Mouse (Mus musculus): ENCODE results near the gene Gjb3.

The Gjb3 gene

DNA sequence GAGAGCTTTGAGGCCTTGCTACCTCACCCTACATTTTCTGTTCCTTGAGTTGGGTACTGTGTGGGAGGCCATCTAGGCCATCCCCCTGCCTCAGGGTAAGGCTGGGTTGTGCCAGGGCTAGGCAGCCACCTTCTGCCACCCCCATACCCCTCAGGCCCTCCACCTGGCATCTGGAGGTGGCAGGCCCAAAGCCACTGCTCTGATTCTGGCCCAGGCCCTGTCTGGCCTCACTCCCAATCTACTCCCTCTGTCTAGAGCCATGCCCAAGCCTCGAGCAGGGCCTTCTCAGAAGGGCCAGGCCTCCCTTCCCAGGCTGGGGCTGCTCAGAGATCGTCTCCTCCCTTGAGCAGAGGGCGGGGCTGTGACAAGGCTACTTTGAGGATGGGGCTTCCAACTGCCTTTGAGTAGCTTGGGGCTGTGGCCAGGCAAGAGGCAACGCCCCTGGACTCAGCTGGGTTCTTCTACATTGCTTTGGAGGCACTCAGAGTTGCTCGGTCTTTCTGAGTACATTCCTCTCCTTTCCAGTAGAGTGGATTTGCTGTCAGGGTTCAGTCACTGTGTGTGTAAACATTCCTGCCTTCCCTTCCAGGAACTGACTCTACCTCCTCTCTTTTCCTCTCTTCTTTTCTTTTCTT, 4.3 kb upstream of the Gjb3 start:
- DNase-seq (ENCODE audit: low spot score in 2 of 2): no peak

DNA sequence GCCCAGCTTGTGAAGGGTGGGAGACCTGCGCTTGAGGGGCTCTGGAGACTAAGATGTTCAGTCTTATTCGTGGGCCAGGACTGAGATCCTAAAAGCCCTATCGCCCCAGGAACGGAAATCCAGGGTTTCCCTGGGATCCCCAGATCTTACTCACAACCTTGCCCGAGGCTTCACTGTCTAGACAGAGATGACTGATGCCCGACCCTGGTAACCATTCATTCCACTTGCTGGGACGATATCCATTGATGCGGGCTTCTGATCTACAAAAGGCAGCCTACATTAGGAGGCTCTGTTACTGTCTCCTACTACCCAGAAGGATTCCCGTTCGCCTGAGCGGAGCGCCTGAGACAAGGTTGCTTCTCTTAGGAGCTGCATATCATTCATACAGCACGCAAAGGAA, 527 bp upstream of the Gjb3 start:
- DNase-seq (ENCODE audit: low spot score in 2 of 2): no peak

- no peak for DNase-seq (ENCODE audit: low spot score in 2 of 2)
Measured at GRCm38 (mm10) chr4:127329751-127330150, 893 bp downstream of the Gjb3 start.

DNA sequence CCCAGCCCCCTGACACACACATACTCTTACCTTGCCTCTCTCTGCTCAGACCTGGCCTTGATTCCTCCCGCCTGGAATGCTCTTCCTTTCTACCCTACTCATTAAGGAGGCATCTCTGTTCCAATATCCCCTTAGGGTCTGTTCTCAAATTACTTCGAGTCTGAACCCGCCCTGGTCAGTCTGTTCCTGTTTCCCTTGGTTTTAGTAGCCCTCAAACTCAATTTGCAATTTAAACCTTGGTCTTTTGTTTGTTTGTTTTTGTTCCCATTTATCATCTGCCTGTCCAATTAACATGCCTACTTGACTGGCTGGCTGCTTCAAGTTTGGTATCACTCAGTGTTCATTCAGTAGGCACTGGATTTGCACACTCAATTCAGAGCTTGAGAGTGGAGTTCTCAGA, 1.6 kb downstream of the Gjb3 start:
- DNase-seq (ENCODE audit: low spot score in 2 of 2): no peak

GRCm38 (mm10) chr4:127328378-127328777, 2.3 kb downstream of the Gjb3 start:
- no peak for DNase-seq (ENCODE audit: low spot score in 2 of 2)

- no peak for DNase-seq (ENCODE audit: low spot score in 2 of 2)
Measured at GRCm38 (mm10) chr4:127327749-127328148, 2.9 kb downstream of the Gjb3 start.

DNA sequence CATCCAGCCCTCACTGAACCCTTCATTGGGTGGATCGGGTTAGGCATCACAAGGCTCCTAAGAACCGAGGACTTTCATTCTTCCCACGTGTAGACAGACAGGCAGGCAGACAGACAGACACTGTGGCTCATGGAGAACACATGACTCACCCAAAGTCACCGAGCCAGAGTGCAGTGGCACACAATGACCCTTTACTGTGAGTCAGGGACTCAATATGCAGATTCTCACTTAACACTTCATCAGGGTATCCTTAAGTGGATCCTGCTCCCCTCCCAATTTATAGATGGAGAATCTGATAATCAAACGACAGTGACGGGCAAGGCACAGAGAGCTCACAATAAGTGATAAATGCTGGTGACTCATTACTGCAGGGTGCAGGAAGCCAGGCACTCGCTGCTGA, 3.4 kb downstream of the Gjb3 start:
- DNase-seq (ENCODE audit: low spot score in 2 of 2): no peak

GRCm38 (mm10) chr4:127325276-127325675, 5.4 kb downstream of the Gjb3 start:
- DNase-seq (ENCODE audit: low spot score in 2 of 2): no peak

GRCm38 (mm10) chr4:127324759-127325158, 5.9 kb downstream of the Gjb3 start:
- peak in 1 of 2 experiments; percentile 55 for DNase-seq (ENCODE audit: low spot score in 2 of 2)

GRCm38 (mm10) chr4:127324296-127324695, 6.3 kb downstream of the Gjb3 start:
- no peak for DNase-seq (ENCODE audit: low spot score in 2 of 2)

DNA sequence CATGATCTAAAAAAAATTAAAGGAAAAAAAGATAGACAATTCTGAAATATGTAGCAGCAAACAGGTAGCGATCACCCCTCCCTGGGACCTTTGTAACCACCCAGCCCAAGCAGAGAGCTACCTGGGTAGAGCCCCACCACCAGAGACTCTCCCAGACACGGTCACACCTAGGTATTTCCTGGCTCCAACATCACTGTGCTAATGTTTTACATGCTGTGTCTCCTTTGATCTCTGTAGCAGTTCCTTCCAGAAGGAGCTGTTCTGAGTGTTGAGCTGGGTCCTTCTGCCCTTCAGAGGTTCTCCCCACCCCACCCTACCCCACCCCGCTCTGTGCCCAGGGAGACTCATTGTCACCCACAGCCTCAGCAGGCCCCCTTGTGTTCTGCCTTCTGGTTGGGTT, 7.0 kb downstream of the Gjb3 start:
- no peak for DNase-seq (ENCODE audit: low spot score in 2 of 2)

DNA sequence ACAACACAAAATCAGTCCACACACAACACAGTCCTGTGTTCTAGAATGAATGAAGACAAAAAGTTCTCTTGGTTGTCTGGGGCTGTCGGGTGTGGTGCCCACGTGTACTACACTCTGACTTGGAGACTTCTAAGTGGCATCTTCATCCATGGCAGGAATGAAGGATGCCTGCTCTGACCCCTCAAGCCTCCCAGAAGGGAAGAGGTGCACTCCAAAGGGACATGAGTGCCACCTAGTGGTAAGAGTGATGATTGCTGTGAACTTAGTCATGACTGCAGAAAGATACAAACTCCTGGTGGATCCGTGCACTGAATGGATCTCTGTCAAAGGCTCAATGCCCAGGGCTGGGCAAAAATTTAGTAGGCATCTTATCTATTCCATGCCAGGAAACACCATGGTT, 11.0 kb downstream of the Gjb3 start:
- DNase-seq (ENCODE audit: low spot score in 2 of 2): peak; percentile 42 to 72

GRCm38 (mm10) chr4:127317143-127317542, 13.5 kb downstream of the Gjb3 start:
- no peak for DNase-seq (ENCODE audit: low spot score in 2 of 2)

DNA sequence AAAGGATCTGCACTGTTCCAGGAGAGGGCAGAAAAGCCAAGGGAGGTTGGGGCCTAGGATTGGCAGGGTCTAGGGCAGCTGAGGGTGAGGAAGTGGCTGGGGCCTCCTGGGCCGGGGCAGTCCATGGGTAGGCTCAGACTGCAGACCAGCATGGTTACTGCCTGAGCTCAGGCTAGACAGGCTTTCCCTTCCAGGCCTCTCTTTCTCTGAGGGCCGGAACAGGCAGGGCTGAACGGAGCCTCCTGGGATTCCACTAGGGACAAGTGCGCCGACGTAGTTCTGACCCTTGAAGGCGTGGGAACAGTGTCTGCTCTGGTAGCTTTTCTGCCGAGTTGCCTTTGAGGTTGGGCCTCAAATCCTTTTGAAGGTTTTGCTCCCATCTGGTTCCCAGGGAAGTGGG, 14.9 kb downstream of the Gjb3 start:
- DNase-seq (ENCODE audit: low spot score in 2 of 2): peak; percentile 39 to 62

DNA sequence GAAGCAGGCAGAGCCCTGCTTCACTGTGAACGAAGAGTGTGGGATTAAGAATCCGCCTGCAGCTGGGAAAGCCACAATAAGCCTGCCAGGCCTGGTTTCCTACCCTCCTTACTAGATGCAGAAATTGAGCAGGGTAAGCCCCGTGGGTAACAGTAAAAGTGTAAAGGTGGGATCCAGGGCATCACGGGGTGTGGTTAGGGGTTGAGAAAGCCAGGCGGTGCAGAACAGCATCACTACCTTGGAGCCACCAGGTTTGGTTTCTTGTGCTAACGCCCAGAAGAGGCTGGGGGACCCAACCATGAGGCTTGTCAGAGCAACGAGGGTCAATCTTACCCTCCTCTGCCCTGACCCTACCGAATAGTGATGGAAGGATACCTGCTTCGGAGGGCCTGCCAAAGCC, 16.1 kb downstream of the Gjb3 start:
- DNase-seq (ENCODE audit: low spot score in 2 of 2): no peak

DNA sequence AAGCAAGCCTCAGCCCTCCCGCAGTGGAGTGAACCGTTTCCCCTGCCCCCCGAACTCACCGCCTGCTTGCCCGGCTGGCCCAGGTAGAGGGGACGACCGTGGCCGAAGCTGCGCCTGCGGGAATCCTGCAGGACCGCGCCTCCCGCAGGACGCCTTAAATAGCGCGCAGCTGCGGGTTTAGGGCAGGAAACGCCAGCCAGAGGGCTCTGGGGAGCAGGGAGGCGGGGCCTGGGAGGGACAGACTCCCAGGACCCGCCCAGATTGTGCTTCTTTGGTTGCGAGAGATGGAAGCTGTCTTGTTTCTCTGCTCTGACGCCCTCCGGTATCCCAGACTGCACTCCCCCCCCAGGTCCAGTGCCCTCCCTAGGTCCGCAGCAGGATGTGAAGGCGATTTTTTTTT, 16.8 kb downstream of the Gjb3 start, which contains the start of gene Gja4:
TSS of gene Gja4 (minus strand) at position 179 of the 400 bp plus-strand sequence.
- DNase-seq (ENCODE audit: low spot score in 2 of 2): peak; percentile 83 to 86

DNA sequence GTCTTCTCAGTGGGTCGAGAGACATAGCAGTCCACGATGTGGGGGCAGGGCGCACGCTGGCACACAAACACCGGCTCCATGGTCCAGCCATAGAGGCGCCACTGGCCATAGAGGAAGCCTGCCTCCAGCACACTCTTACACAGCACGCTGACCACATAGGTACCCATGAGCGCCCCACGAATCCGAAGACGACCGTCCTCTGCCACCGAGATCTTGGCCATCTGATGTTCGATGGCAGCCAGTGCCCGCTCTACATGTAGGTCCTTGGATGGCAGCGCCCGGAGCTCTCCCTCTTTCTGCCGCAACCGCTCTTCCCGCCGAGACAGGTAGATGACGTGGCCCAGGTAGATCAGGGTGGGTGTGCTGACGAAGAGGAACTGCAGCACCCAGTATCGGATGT, 18.3 kb downstream of the Gjb3 start:
- DNase-seq (ENCODE audit: low spot score in 2 of 2): no peak

DNA sequence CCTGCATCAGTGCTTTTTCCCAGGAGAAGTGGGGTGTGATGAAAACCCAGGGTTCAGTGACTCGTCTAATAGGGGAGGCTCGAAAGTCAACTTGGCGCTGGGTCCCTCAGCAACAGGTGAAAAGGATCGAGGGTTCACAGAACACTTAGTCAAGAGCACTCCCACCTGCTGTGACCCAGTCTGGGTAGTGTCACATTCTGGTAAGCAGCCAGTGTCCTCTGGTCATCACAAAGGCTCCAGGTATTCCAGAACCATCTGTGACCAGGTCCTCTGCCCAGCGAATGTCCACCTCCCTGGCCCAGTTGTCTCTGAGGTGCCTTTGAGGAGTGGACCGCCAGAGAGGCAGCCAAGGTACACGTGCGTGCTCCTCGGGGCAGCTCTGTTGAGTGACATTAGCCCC, 19.1 kb downstream of the Gjb3 start:
- no peak for DNase-seq (ENCODE audit: low spot score in 2 of 2)

DNA sequence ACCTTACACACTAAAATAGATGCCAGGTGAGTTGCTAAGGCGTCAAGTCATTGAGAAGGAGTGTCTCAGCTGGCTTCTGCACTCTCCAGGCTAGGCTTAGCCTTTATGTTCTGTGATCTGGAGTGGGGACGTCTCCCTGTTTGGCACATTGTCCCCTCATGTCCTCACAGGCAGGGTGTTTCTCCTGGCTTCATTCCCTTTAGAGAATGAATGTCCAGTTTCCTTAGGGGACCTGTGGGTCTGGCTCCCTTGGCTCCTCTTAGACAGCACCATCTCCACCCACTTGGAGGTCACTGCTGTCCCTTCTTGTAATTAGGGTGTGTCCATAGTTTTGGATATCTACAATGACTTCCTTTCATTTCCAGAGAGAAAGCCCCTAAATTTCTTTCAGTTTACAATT, 23.7 kb downstream of the Gjb3 start:
- no peak for DNase-seq (ENCODE audit: low spot score in 2 of 2)

DNA sequence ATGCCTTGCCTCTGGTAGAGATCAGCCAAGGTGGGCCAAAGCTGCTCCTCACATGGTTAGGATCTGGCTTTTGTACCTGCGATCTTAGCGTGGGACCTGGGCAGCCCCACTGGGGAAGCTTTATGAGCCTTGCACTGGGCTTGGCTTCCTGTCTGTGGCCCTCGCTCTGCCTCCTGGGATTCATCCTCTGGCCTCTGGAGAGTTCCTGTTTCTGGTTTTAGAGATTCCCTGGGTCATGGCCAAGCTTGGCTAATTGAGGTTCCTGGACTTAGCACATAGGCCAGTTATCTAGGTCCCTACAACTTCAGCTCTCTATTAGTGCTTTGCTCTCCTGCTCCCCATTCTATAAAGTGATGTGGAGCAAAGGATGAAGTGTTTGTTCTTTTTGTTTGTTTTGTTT, 26.8 kb downstream of the Gjb3 start:
- peak; percentile 59 to 62 for DNase-seq (ENCODE audit: low spot score in 2 of 2)

GRCm38 (mm10) chr4:127300503-127300902, 30.1 kb downstream of the Gjb3 start:
- DNase-seq (ENCODE audit: low spot score in 2 of 2): no peak

GRCm38 (mm10) chr4:127292631-127293030, 38.0 kb downstream of the Gjb3 start:
- no peak for DNase-seq (ENCODE audit: low spot score in 2 of 2)

DNA sequence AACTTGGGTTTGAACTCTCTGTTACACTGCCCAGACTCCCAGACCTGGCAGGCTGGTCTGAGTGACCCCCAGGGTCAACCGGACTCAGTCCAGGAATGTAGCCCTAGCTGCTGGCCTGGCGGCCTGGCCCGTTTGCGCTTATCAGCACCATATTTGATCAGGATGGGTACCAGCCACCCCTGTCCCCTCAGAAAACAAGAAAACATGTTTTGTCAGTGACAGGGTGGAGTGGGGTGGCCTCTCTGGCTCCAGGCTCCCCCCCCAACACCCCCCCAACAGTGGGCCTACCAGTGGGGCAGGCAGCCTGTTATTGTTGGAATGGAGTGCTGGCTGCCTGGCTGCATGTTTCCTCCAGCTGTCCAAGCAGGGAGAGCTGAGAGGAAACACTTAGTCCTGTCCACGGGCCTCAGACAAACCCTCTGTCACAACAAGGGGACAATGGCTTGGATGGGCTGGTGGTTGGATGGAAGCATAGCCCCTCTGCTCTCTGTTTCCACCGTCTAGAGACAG, 41.5 kb downstream of the Gjb3 start:
- peak; percentile 82 to 84 for DNase-seq (ENCODE audit: low spot score in 2 of 2)

GRCm38 (mm10) chr4:127286907-127287306, 43.7 kb downstream of the Gjb3 start:
- DNase-seq (ENCODE audit: low spot score in 2 of 2): no peak

All from heart, adult 9 months (tissue).